Mouse (Mus musculus) liver, embryonic 14.5 days (tissue): ENCODE results near the gene Flt3.

Source experiments
- CTCF ChIP-seq: IDR thresholded peaks from 2 replicates; pipeline ENCODE4 v1.5.1; 2016; ENCODE audit warnings: antibody characterized with exemption, low read depth, control low read depth
- EP300 ChIP-seq: IDR thresholded peaks from 2 replicates; pipeline ENCODE4 v1.6.1; 2016; ENCODE audit warnings: antibody characterized with exemption, low read depth

GRCm38 (mm10) chr5:147392667-147393213 lies 7.5 kb downstream of the Flt3 start:
- TF ChIP-seq CTCF (no peak), EP300 (no peak)
